Mouse (Mus musculus) testis, adult 2 months (tissue): Measurements from ENCODE around the gene She.

Source experiments
- CTCF ChIP-seq: fragments of 200-500 bp; IDR thresholded peaks from 2 replicates; pipeline ENCODE4 v1.5.1; 2012; ENCODE audit warnings: low read depth, mild to moderate bottlenecking, inconsistent platforms, low read length, moderate library complexity; ENCODE audit not compliant: control insufficient read depth, insufficient read depth, insufficient replicate concordance
- POLR2A ChIP-seq: fragments of 200-500 bp; IDR thresholded peaks from 2 replicates; pipeline ENCODE4 v1.6.1; 2012; ENCODE audit warnings: low read depth, mild to moderate bottlenecking, inconsistent platforms, low read length, moderate library complexity; ENCODE audit not compliant: control insufficient read depth

GRCm38 (mm10) chr3:89781640-89782039 is 49.5 kb upstream of the She start:
- no peak for TF ChIP-seq CTCF
- TF ChIP-seq POLR2A, result no peak
